Mouse (Mus musculus) granulocyte monocyte progenitor cell, adult 5-6 weeks (primary cell): Measurements from ENCODE around the gene Mrgprb3. TPM values are rescaled to one million over a fixed set of nuclear protein-coding genes. Genes with fewer than 3 reads are reported as not detected.

Experiments
- ATAC-seq: replicated peaks from 2 replicates; pipeline ENCODE4 v1.8.0; 2016; ENCODE audit warnings: mild to moderate bottlenecking, moderate TSS enrichment, inconsistent platforms; ENCODE audit not compliant: poor library complexity, severe bottlenecking
- total RNA-seq, 2 experiments: library from RNA; stranded (forward) in 1 of 2; stranded (reverse) in 1 of 2; fragments of 200-712, 200-1000 nt in 1 of 2; fragments of >200 nt in 1 of 2; fragmentation: Nextera tagmentation in 1 of 2; gene quantifications; 2 replicates each; pipeline ENCODE4 v1.2.3; 2014 to 2017

The Mrgprb3 gene
- total RNA-seq (2014; fragmentation: Nextera tagmentation) (not detected in 2 replicates), total RNA-seq (2017) (not detected in 2 replicates)

DNA sequence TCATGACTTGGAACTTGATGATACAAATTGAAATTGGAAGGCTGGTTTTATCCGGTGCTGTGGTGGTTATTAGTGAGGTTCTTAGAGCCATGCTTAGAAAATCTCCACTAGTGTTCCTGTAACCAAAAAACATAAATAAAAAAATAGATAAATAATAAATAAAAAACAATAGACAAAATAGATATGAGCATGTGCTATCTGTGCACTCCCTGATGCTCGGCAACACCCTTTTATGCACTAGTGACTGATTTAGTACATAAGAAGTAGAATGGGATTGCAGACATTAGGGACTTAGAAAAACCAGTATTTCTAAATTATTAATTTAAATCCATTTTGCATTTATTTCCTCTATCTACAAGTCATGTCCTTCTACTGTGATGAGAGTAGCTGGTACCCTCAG is at the start of gene Mrgprb3:
Gene Mrgprb3, minus strand, starts transcription at position 101 of the 400 bp plus-strand sequence.
- ATAC-seq: no peak

Other genes with a start within 250 kb of the Mrgprb3 start
- not detected in 2 replicates for gene Mrgprb1, start 187.5 kb downstream of the Mrgprb3 start, total RNA-seq (2014; fragmentation: Nextera tagmentation)
- gene Mrgprb1, start 187.5 kb downstream of the Mrgprb3 start, total RNA-seq (2017): not detected in 2 replicates
- not detected in 2 replicates for gene Mrgprx2, start 144.5 kb downstream of the Mrgprb3 start, total RNA-seq (2014; fragmentation: Nextera tagmentation)
- gene Mrgprx2, start 144.5 kb downstream of the Mrgprb3 start, total RNA-seq (2017): not detected in 2 replicates
- not detected in 2 replicates for gene Mrgprb2, start 85.7 kb downstream of the Mrgprb3 start, total RNA-seq (2014; fragmentation: Nextera tagmentation)
- not detected in 2 replicates for gene Mrgprb2, start 85.7 kb downstream of the Mrgprb3 start, total RNA-seq (2017)
- gene Zdhhc13, start 145.2 kb upstream of the Mrgprb3 start, total RNA-seq (2014; fragmentation: Nextera tagmentation): 35.8 and 37.4 TPM in 2 replicates
- gene Zdhhc13, start 145.2 kb upstream of the Mrgprb3 start, total RNA-seq (2017): 50.2 and 54.2 TPM in 2 replicates
- gene Csrp3, start 204.2 kb upstream of the Mrgprb3 start, total RNA-seq (2014; fragmentation: Nextera tagmentation): 5.2 and 9.5 TPM in 2 replicates
- 6.3 and 7.1 TPM in 2 replicates for gene Csrp3, start 204.2 kb upstream of the Mrgprb3 start, total RNA-seq (2017)
- 92.7 and 99.0 TPM in 2 replicates for gene E2f8, start 237.8 kb upstream of the Mrgprb3 start, total RNA-seq (2014; fragmentation: Nextera tagmentation)
- 29.6 and 41.6 TPM in 2 replicates for gene E2f8, start 237.8 kb upstream of the Mrgprb3 start, total RNA-seq (2017)